Comparison of ENCODE assay signal across 22 mouse cellular contexts in genomic region chr6:106078629-106079028, GRCm38 (mm10).
DNase-seq lines count a peak whose midpoint lies in the region; ATAC-seq lines count a peak whose summit lies in the region.
"Had no signal": no experiment of that assay in that cellular context is flagged by ENCODE, and none has a peak within 500 bp of the region (broad histone marks: within the 10 kb centered on the region; RNA-seq: fewer than 3 reads in every experiment).

No protein-coding gene starts in this region.

- H3K4me1 ChIP-seq in forebrain, embryonic 12.5 days: peaks cover 5% of the 10 kb centered on the region
- peaks cover 5% of the 10 kb centered on the region; the same call in 1 of the 2 replicates for H3K4me1 ChIP-seq in forebrain, embryonic 15.5 days
- H3K4me1 ChIP-seq in midbrain, embryonic 11.5 days (ENCODE audit: control insufficient read depth, insufficient read depth, low read length): no peaks in the 10 kb centered on the region
- H3K4me1 ChIP-seq in midbrain, embryonic 15.5 days: peaks cover 4% of the 10 kb centered on the region
- H3K4me1 ChIP-seq in midbrain, embryonic 12.5 days: peaks cover 5% of the 10 kb centered on the region
- H3K4me1 ChIP-seq in midbrain, embryonic 10.5 days: peaks cover 11% of the 10 kb centered on the region; the same call in 1 of the 2 replicates
- peaks cover 9% of the 10 kb centered on the region for H3K4me1 ChIP-seq in neural tube, embryonic 13.5 days (replicated peaks)
- 0 out of 2 replicates have a peak, but pooled peaks cover 4% of the 10 kb centered on the region for H3K4me1 ChIP-seq in neural tube, embryonic 15.5 days

- no peak overlapping the region for H3K4me2 ChIP-seq in forebrain, embryonic 12.5 days
- no peak overlapping the region for H3K4me2 ChIP-seq in forebrain, embryonic 15.5 days (replicated peaks)
- no peak overlapping the region for H3K4me2 ChIP-seq in midbrain, embryonic 11.5 days
- no peak overlapping the region for H3K4me2 ChIP-seq in midbrain, embryonic 15.5 days
- no peak overlapping the region for H3K4me2 ChIP-seq in midbrain, embryonic 12.5 days (replicated peaks)
- no peak overlapping the region for H3K4me2 ChIP-seq in neural tube, embryonic 13.5 days
- no peak overlapping the region for H3K4me2 ChIP-seq in neural tube, embryonic 15.5 days

- no peak overlapping the region for H3K27ac ChIP-seq in forebrain, embryonic 12.5 days
- H3K27ac ChIP-seq in forebrain, embryonic 15.5 days (replicated peaks): no peak overlapping the region
- no peak overlapping the region for H3K27ac ChIP-seq in midbrain, embryonic 11.5 days (ENCODE audit: low read depth, low read length)
- H3K27ac ChIP-seq in midbrain, embryonic 15.5 days: no peak overlapping the region
- no peak overlapping the region; the same call in 1 of the 2 replicates for H3K27ac ChIP-seq in midbrain, embryonic 12.5 days (replicated peaks)
- H3K27ac ChIP-seq in midbrain, embryonic 10.5 days (replicated peaks): no peak overlapping the region
- H3K27ac ChIP-seq in neural tube, embryonic 13.5 days (replicated peaks): peak overlapping the region; percentile 70; the same call in 1 of the 2 replicates
- no peak overlapping the region for H3K27ac ChIP-seq in neural tube, embryonic 15.5 days (replicated peaks)

- H3K9ac ChIP-seq in forebrain, embryonic 12.5 days: no peak overlapping the region
- no peak overlapping the region for H3K9ac ChIP-seq in forebrain, embryonic 15.5 days (replicated peaks)
- H3K9ac ChIP-seq in midbrain, embryonic 11.5 days (ENCODE audit: low read length): no peak overlapping the region
- no peak overlapping the region for H3K9ac ChIP-seq in midbrain, embryonic 15.5 days
- no peak overlapping the region for H3K9ac ChIP-seq in midbrain, embryonic 12.5 days (replicated peaks)
- no peak overlapping the region for H3K9ac ChIP-seq in neural tube, embryonic 13.5 days
- no peak overlapping the region for H3K9ac ChIP-seq in neural tube, embryonic 15.5 days (replicated peaks)

- no peaks in the 10 kb centered on the region for H3K9me3 ChIP-seq in forebrain, embryonic 12.5 days
- no peaks in the 10 kb centered on the region for H3K9me3 ChIP-seq in forebrain, embryonic 15.5 days
- H3K9me3 ChIP-seq in midbrain, embryonic 11.5 days (ENCODE audit: control insufficient read depth, low read length): no peaks in the 10 kb centered on the region
- no peaks in the 10 kb centered on the region for H3K9me3 ChIP-seq in midbrain, embryonic 15.5 days
- no peaks in the 10 kb centered on the region for H3K9me3 ChIP-seq in midbrain, embryonic 12.5 days
- no peaks in the 10 kb centered on the region for H3K9me3 ChIP-seq in midbrain, embryonic 10.5 days (replicated peaks)
- no peaks in the 10 kb centered on the region for H3K9me3 ChIP-seq in neural tube, embryonic 13.5 days
- H3K9me3 ChIP-seq in neural tube, embryonic 15.5 days (replicated peaks): no peaks in the 10 kb centered on the region

- H3K36me3 ChIP-seq in forebrain, embryonic 12.5 days (replicated peaks): no peaks in the 10 kb centered on the region
- no peaks in the 10 kb centered on the region for H3K36me3 ChIP-seq in forebrain, embryonic 15.5 days
- no peaks in the 10 kb centered on the region for H3K36me3 ChIP-seq in midbrain, embryonic 11.5 days (ENCODE audit: control insufficient read depth, insufficient read depth, low read length)
- H3K36me3 ChIP-seq in midbrain, embryonic 15.5 days (replicated peaks): no peaks in the 10 kb centered on the region
- no peaks in the 10 kb centered on the region for H3K36me3 ChIP-seq in midbrain, embryonic 12.5 days
- no peaks in the 10 kb centered on the region for H3K36me3 ChIP-seq in midbrain, embryonic 10.5 days
- H3K36me3 ChIP-seq in neural tube, embryonic 13.5 days: no peaks in the 10 kb centered on the region
- H3K36me3 ChIP-seq in neural tube, embryonic 15.5 days: no peaks in the 10 kb centered on the region
- H3K36me3 ChIP-seq: G1E had no signal

- H3K27me3 ChIP-seq in forebrain, embryonic 12.5 days: no peaks in the 10 kb centered on the region
- no peaks in the 10 kb centered on the region for H3K27me3 ChIP-seq in forebrain, embryonic 15.5 days
- H3K27me3 ChIP-seq in midbrain, embryonic 11.5 days (ENCODE audit: control insufficient read depth, insufficient read depth, low read length): no peaks in the 10 kb centered on the region
- H3K27me3 ChIP-seq in midbrain, embryonic 15.5 days (replicated peaks): no peaks in the 10 kb centered on the region
- no peaks in the 10 kb centered on the region for H3K27me3 ChIP-seq in midbrain, embryonic 12.5 days
- H3K27me3 ChIP-seq in midbrain, embryonic 10.5 days (ENCODE audit: low read depth, poor library complexity, severe bottlenecking): no peaks in the 10 kb centered on the region
- H3K27me3 ChIP-seq in neural tube, embryonic 13.5 days: no peaks in the 10 kb centered on the region
- H3K27me3 ChIP-seq in neural tube, embryonic 15.5 days (replicated peaks): no peaks in the 10 kb centered on the region
- H3K27me3 ChIP-seq: CH12.LX had no signal

- ATAC-seq in forebrain, embryonic 12.5 days (ENCODE audit: low FRiP score): 0 out of 2 replicates have a peak, but pooled peaks have one; percentile 46
- ATAC-seq in forebrain, embryonic 15.5 days (replicated peaks): no peak
- 0 out of 2 replicates have a peak, but pooled peaks have one; percentile 51 for ATAC-seq in midbrain, embryonic 11.5 days (ENCODE audit: low FRiP score)
- ATAC-seq in midbrain, embryonic 15.5 days (replicated peaks): no peak
- peak; percentile 68 for ATAC-seq in midbrain, embryonic 12.5 days (ENCODE audit: low FRiP score, low read depth)
- ATAC-seq in neural tube, embryonic 13.5 days (ENCODE audit: low read depth): no peak
- no peak for ATAC-seq in neural tube, embryonic 15.5 days (ENCODE audit: low FRiP score)
- ATAC-seq: activated CD4-positive, CD25-positive, alpha-beta regulatory T cell, adult 4 months; CD4-positive, CD25-positive, alpha-beta regulatory T cell, adult 4 months; Patski had no signal

- no peak overlapping the region for H3K4me3 ChIP-seq in forebrain, embryonic 12.5 days (replicated peaks)
- H3K4me3 ChIP-seq in forebrain, embryonic 15.5 days: no peak overlapping the region
- H3K4me3 ChIP-seq in midbrain, embryonic 11.5 days (ENCODE audit: low read depth, low read length): no peak overlapping the region
- H3K4me3 ChIP-seq in midbrain, embryonic 15.5 days: no peak overlapping the region
- no peak overlapping the region for H3K4me3 ChIP-seq in midbrain, embryonic 12.5 days
- H3K4me3 ChIP-seq in midbrain, embryonic 10.5 days: no peak overlapping the region
- no peak overlapping the region for H3K4me3 ChIP-seq in neural tube, embryonic 13.5 days
- H3K4me3 ChIP-seq in neural tube, embryonic 15.5 days (replicated peaks): no peak overlapping the region

- DNase-seq in midbrain, embryonic 11.5 days (ENCODE audit: low spot score, missing footprints): no peak
- DNase-seq in midbrain, embryonic 10.5 days (ENCODE audit: low spot score): no peak
- DNase-seq: adrenal gland, adult 2 months; adrenal gland, adult 8-10 months; adrenal gland, postnatal 10 days; adrenal gland, postnatal 14 days; adrenal gland, postnatal 25 days; adrenal gland, postnatal 36 days; B cell, adult 2 months; cerebellum, adult 11 months; cerebellum, adult 11-12 months had no signal

Comparison
In these comparisons a context has a peak if more than half of its experiments do, and no peak if none do; other contexts are left out.
1. ATAC-seq: peak in forebrain, embryonic 12.5 days (single experiment), midbrain, embryonic 11.5 days (single experiment) and midbrain, embryonic 12.5 days (single experiment); none in forebrain, embryonic 15.5 days (single experiment), midbrain, embryonic 15.5 days (single experiment), neural tube, embryonic 13.5 days (single experiment) and neural tube, embryonic 15.5 days (single experiment).